Mouse (Mus musculus): Measurements from ENCODE around the gene Cdh1. TPM values are rescaled to one million over a fixed set of nuclear protein-coding genes. Genes with fewer than 3 reads are reported as not detected.

Gene Cdh1
- polyA plus RNA-seq, 1 experiment from 2014 or later, result 1.7 TPM

GRCm38 (mm10) chr8:106617196-106617595 is 14.0 kb downstream of the Cdh1 start:
- WGBS, result 34% methylated on average over 6 of the region's 6 CpGs
- no peak for ATAC-seq (ENCODE audit: low FRiP score)

GRCm38 (mm10) chr8:106617865-106618264 is 14.7 kb downstream of the Cdh1 start:
- Histone ChIP-seq H3K4me2 (no peak overlapping the region), H3K9me3 (no peaks in the 10 kb centered on the region), H3K9ac (no peak overlapping the region), H3K27me3 (no peaks in the 10 kb centered on the region), H3K4me1 (replicated peaks) (peaks cover 10% of the 10 kb centered on the region), H3K27ac (no peak overlapping the region), H3K36me3 (no peaks in the 10 kb centered on the region), H3K4me3 (no peak overlapping the region)
- 76% methylated on average over 6 of the region's 6 CpGs for WGBS
- no peak for ATAC-seq (ENCODE audit: low FRiP score)

More at GRCm38 (mm10) chr8:106617196-106617595, 14.0 kb downstream of the Cdh1 start:
- Histone ChIP-seq H3K27ac (no peak overlapping the region), H3K9ac (no peak overlapping the region), H3K4me3 (no peak overlapping the region), H3K4me2 (no peak overlapping the region), H3K9me3 (no peaks in the 10 kb centered on the region), H3K27me3 (no peaks in the 10 kb centered on the region), H3K4me1 (replicated peaks) (peaks cover 10% of the 10 kb centered on the region), H3K36me3 (no peaks in the 10 kb centered on the region)

- no peak for ATAC-seq (ENCODE audit: low FRiP score)
- 68% methylated on average over 6 of the region's 6 CpGs for WGBS
These were observed 15.2 kb downstream of the Cdh1 start for GRCm38 (mm10) chr8:106618324-106618723.

GRCm38 (mm10) chr8:106619549-106620245 is 16.5 kb downstream of the Cdh1 start:
- Histone ChIP-seq H3K9ac (no peak overlapping the region), H3K4me1 (replicated peaks) (peaks cover 10% of the 10 kb centered on the region), H3K4me3 (no peak overlapping the region), H3K27me3 (no peaks in the 10 kb centered on the region), H3K4me2 (no peak overlapping the region), H3K36me3 (no peaks in the 10 kb centered on the region), H3K9me3 (peaks cover 4% of the 10 kb centered on the region; the same call in 1 of the 2 replicates), H3K27ac (no peak overlapping the region)
- 63% methylated on average over 9 of the region's 9 CpGs for WGBS
- ATAC-seq (ENCODE audit: low FRiP score), result no peak

More at GRCm38 (mm10) chr8:106618324-106618723, 15.2 kb downstream of the Cdh1 start:
- no peak overlapping the region for H3K27ac ChIP-seq
- H3K27me3 ChIP-seq, result no peaks in the 10 kb centered on the region
- H3K4me2 ChIP-seq, result no peak overlapping the region
- no peaks in the 10 kb centered on the region for H3K9me3 ChIP-seq
- no peaks in the 10 kb centered on the region for H3K36me3 ChIP-seq
- no peak overlapping the region for H3K4me3 ChIP-seq
- no peak overlapping the region for H3K9ac ChIP-seq
- peaks cover 10% of the 10 kb centered on the region for H3K4me1 ChIP-seq (replicated peaks)

- Histone ChIP-seq H3K4me2 (no peak overlapping the region), H3K36me3 (no peaks in the 10 kb centered on the region), H3K4me3 (no peak overlapping the region), H3K27me3 (no peaks in the 10 kb centered on the region), H3K27ac (no peak overlapping the region), H3K4me1 (replicated peaks) (peaks cover 10% of the 10 kb centered on the region), H3K9me3 (peaks cover 4% of the 10 kb centered on the region; the same call in 1 of the 2 replicates), H3K9ac (no peak overlapping the region)
- WGBS, result 85% methylated on average over 2 of the region's 2 CpGs
- ATAC-seq (ENCODE audit: low FRiP score), result no peak
These were observed 17.3 kb downstream of the Cdh1 start for GRCm38 (mm10) chr8:106620488-106620887.

DNA sequence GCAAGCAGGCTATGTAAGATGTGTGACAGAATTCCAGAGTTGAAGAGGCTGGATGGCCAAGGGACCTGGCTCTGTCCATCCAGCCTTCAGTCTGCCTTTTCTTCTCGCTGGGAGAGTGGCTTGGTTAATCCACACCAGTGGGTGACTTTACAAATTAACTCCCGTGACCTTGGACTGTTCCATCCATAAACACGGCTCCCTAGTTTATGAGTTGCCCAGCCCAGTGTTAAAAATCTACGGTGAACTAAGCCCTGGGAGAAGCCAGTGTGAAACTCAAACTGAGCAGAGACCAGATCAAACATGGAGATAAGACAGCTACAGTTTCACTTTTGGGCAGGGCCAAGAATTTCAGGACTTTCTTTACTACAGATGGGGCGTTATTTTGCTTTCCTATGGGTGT is 19.9 kb downstream of the Cdh1 start:
- WGBS, result 75% methylated on average over 5 of the region's 5 CpGs
- Histone ChIP-seq H3K27ac (no peak overlapping the region), H3K27me3 (no peaks in the 10 kb centered on the region), H3K4me1 (replicated peaks) (peaks cover 10% of the 10 kb centered on the region), H3K4me2 (no peak overlapping the region), H3K4me3 (no peak overlapping the region), H3K9me3 (peaks cover 4% of the 10 kb centered on the region; the same call in 1 of the 2 replicates), H3K36me3 (no peaks in the 10 kb centered on the region), H3K9ac (no peak overlapping the region)
- ATAC-seq (ENCODE audit: low FRiP score), result no peak

DNA sequence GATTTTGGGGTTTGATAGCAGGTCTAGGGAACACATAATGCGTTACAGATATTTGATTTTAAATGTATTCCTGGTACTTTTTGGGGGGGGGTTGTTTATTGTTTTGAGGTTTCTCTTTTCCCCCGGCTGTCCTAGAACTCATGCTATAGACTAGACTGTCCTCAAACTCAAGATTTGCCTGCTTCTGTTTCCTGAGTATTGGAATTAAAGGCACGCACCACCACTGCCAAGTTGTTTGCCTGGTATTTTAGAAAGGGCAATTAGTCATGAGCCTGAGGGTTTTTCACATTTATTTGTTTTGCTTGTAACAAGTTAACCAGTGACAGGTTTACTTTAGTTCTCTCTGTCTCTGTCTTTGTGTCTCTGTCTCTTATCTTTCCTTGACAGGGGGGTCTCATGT is 20.3 kb downstream of the Cdh1 start:
- Histone ChIP-seq H3K27ac (no peak overlapping the region), H3K4me2 (no peak overlapping the region), H3K4me1 (replicated peaks) (peaks cover 8% of the 10 kb centered on the region), H3K9ac (no peak overlapping the region), H3K4me3 (no peak overlapping the region), H3K9me3 (peaks cover 4% of the 10 kb centered on the region; the same call in 1 of the 2 replicates), H3K27me3 (no peaks in the 10 kb centered on the region), H3K36me3 (no peaks in the 10 kb centered on the region)
- 99% methylated on average over 3 of the region's 3 CpGs for WGBS
- no peak for ATAC-seq (ENCODE audit: low FRiP score)

- Histone ChIP-seq H3K4me2 (no peak overlapping the region), H3K4me1 (replicated peaks) (peaks cover 5% of the 10 kb centered on the region; the same call in 1 of the 2 replicates), H3K27ac (no peak overlapping the region)
These were observed 20.8 kb downstream of the Cdh1 start for GRCm38 (mm10) chr8:106623954-106624353.

GRCm38 (mm10) chr8:106624743-106625142 is 21.6 kb downstream of the Cdh1 start:
- no peak overlapping the region for H3K4me3 ChIP-seq
- no peaks in the 10 kb centered on the region for H3K36me3 ChIP-seq
- no peak for ATAC-seq (ENCODE audit: low FRiP score)
- no peak overlapping the region for H3K9ac ChIP-seq
- peaks cover 4% of the 10 kb centered on the region; the same call in 1 of the 2 replicates for H3K9me3 ChIP-seq
- no peak overlapping the region for H3K4me2 ChIP-seq
- 89% methylated on average over 3 of the region's 3 CpGs for WGBS
- H3K27ac ChIP-seq, result no peak overlapping the region
- H3K4me1 ChIP-seq (replicated peaks), result peaks cover under 1% of the 10 kb centered on the region; the same call in 1 of the 2 replicates
- no peaks in the 10 kb centered on the region for H3K27me3 ChIP-seq

More at GRCm38 (mm10) chr8:106623954-106624353, 20.8 kb downstream of the Cdh1 start:
- Histone ChIP-seq H3K9me3 (peaks cover 4% of the 10 kb centered on the region; the same call in 1 of the 2 replicates), H3K4me3 (no peak overlapping the region), H3K27me3 (no peaks in the 10 kb centered on the region), H3K9ac (no peak overlapping the region), H3K36me3 (no peaks in the 10 kb centered on the region)
- no peak for ATAC-seq (ENCODE audit: low FRiP score)

- no peaks in the 10 kb centered on the region for H3K36me3 ChIP-seq
- no peaks in the 10 kb centered on the region for H3K27me3 ChIP-seq
- 79% methylated on average over 9 of the region's 9 CpGs for WGBS
These were observed 23.1 kb downstream of the Cdh1 start for GRCm38 (mm10) chr8:106626096-106626865.

GRCm38 (mm10) chr8:106628291-106628964 is 25.3 kb downstream of the Cdh1 start:
- Histone ChIP-seq H3K36me3 (no peaks in the 10 kb centered on the region), H3K4me3 (no peak overlapping the region), H3K4me1 (replicated peaks) (peaks cover 3% of the 10 kb centered on the region; the same call in 1 of the 2 replicates), H3K9ac (no peak overlapping the region), H3K27ac (no peak overlapping the region), H3K9me3 (peaks cover 4% of the 10 kb centered on the region; the same call in 1 of the 2 replicates), H3K4me2 (no peak overlapping the region), H3K27me3 (0 out of 2 replicates have a peak, but pooled peaks cover 2% of the 10 kb centered on the region)
- 80% methylated on average over 11 of the region's 11 CpGs for WGBS
- ATAC-seq (ENCODE audit: low FRiP score), result no peak

More at GRCm38 (mm10) chr8:106626096-106626865, 23.1 kb downstream of the Cdh1 start:
- Histone ChIP-seq H3K9me3 (peaks cover 4% of the 10 kb centered on the region; the same call in 1 of the 2 replicates), H3K4me1 (replicated peaks) (no peaks in the 10 kb centered on the region), H3K4me3 (no peak overlapping the region), H3K27ac (no peak overlapping the region), H3K4me2 (no peak overlapping the region), H3K9ac (no peak overlapping the region)
- no peak for ATAC-seq (ENCODE audit: low FRiP score)

DNA sequence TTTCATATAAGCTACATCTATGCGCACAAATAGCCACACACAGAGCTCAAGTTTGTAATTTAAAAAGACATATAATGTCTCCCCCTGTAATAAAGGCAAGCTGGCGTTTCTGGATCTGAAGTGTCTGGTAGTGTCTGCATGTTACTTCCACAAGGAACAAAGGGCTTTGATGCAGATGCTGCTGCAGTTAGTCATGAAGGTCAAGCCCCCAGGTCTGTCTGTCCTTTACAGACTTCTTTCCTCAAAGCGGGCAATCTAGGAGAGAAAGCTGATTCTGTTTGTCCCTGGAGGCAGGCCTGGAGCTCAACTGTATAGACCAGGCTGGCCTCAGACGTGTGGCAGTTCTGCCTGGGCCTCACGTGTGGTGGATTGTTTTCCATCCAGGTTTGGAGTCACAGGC is 26.3 kb downstream of the Cdh1 start:
- 76% methylated on average over 5 of the region's 5 CpGs for WGBS
- 0 out of 2 replicates have a peak, but pooled peaks cover 2% of the 10 kb centered on the region for H3K27me3 ChIP-seq
- ATAC-seq (ENCODE audit: low FRiP score), result no peak
- no peak overlapping the region for H3K4me3 ChIP-seq
- no peak overlapping the region for H3K27ac ChIP-seq
- H3K9me3 ChIP-seq, result no peaks in the 10 kb centered on the region
- no peak overlapping the region for H3K4me2 ChIP-seq
- H3K4me1 ChIP-seq (replicated peaks), result peaks cover 3% of the 10 kb centered on the region; the same call in 1 of the 2 replicates
- H3K36me3 ChIP-seq, result no peaks in the 10 kb centered on the region
- no peak overlapping the region for H3K9ac ChIP-seq
